Mouse (Mus musculus): Measurements from ENCODE around the gene Prdx6b. TPM values are rescaled to one million over a fixed set of nuclear protein-coding genes. Genes with fewer than 3 reads are reported as not detected.

Gene Prdx6b
- polyA plus RNA-seq, 1 experiment from 2014 or later, result not detected

DNA sequence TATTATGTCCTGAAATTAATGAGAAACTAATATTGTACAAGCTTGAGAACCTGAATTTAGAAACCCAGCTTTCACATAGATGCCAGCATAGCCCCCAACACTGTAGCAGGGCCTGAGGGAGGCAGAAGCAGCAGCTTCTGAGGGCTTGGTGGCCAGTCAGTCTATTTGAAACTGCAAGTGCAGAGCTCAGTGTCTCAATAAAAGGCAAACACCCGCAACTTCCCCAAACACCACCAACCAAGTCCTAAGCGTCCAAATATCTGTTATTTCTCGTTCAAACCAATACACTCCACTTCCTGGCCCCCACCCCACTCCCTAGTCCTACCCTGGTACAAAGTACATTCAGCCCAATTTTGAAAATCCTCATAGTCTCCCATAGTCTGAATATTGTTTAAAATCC lies 6.1 kb downstream of the Prdx6b start:
- no peak overlapping the region for H3K4me3 ChIP-seq
- H3K4me1 ChIP-seq, result no peaks in the 10 kb centered on the region
- no peaks in the 10 kb centered on the region for H3K36me3 ChIP-seq
- H3K27me3 ChIP-seq, result no peaks in the 10 kb centered on the region
- H3K9me3 ChIP-seq, result no peaks in the 10 kb centered on the region
- no peak for ATAC-seq (ENCODE audit: insufficient number of reproducible peaks, insufficient read depth, low FRiP score, low TSS enrichment)
- WGBS, result 67% methylated on average over 3 of the region's 3 CpGs
- no peak overlapping the region for H3K9ac ChIP-seq
- H3K4me2 ChIP-seq (replicated peaks), result no peak overlapping the region
- H3K27ac ChIP-seq, result no peak overlapping the region

DNA sequence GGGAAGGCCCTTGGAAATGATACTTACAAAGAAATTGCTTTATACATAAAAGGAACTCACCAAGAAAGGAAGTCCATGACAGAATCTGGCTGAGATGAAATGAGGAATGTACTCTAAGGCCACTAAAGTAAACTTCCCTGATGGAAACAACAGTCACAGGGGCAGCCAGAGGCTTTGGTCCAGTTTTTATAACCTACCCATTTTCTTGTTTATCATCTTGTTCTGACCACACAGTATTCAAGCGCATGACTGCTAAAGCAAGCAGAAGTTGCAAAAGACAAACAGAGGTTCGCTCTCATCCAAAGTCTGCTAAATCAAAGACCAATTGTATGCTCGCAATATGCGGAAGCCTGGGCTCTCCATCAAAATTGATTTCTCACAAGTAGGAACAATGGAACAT lies 8.5 kb downstream of the Prdx6b start:
- no peaks in the 10 kb centered on the region for H3K4me1 ChIP-seq
- no peaks in the 10 kb centered on the region for H3K36me3 ChIP-seq
- no peak overlapping the region for H3K4me2 ChIP-seq (replicated peaks)
- no peaks in the 10 kb centered on the region for H3K27me3 ChIP-seq
- no peak overlapping the region for H3K27ac ChIP-seq
- ATAC-seq (ENCODE audit: insufficient number of reproducible peaks, insufficient read depth, low FRiP score, low TSS enrichment), result no peak
- no peaks in the 10 kb centered on the region for H3K9me3 ChIP-seq
- H3K9ac ChIP-seq, result no peak overlapping the region
- WGBS, result 82% methylated on average over 4 of the region's 4 CpGs
- no peak overlapping the region for H3K4me3 ChIP-seq

DNA sequence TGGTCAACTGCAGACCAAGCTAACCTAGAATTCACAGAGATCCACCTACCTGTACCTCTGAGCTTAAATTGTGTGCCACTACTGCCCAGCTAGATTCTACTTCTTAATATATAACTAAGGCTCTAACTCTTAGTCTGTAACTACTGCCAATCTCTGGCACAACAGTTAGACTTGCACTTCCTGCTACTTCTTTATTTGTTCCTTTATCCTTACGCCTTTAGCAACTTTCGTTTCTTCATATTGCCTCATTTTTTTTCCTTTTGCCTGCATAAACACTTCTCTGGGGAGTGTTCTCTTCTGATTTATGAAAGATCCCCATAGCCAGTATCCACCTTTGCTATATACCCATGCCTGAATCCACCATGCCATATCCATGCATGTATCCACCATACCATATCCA lies 11.7 kb downstream of the Prdx6b start:
- ATAC-seq (ENCODE audit: insufficient number of reproducible peaks, insufficient read depth, low FRiP score, low TSS enrichment), result no peak
- Histone ChIP-seq H3K27ac (no peak overlapping the region), H3K4me1 (no peaks in the 10 kb centered on the region), H3K27me3 (no peaks in the 10 kb centered on the region), H3K36me3 (no peaks in the 10 kb centered on the region), H3K9ac (no peak overlapping the region), H3K9me3 (no peaks in the 10 kb centered on the region), H3K4me3 (no peak overlapping the region), H3K4me2 (replicated peaks) (no peak overlapping the region)
- WGBS, result 95% methylated on average over 2 of the region's 2 CpGs

DNA sequence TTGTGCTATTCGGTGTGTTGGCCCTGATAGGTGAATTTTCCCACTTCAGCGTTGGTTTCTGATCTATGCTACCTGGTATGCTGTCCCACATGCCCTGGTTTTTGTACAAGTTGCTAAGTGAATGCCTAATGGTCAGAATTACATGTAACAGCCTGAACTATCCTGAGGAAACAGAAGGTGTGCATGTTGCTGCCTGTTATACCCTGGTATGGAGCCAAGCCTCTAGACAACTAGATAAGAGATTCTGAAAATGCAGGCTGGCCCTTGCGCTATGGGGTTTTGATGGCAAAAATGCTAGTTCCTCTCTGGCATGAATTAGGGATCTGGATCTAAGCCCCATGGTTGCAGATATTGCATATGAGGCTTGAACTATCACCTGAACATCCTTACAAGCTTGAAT lies 15.4 kb downstream of the Prdx6b start:
- Histone ChIP-seq H3K27me3 (no peaks in the 10 kb centered on the region), H3K4me3 (no peak overlapping the region), H3K27ac (no peak overlapping the region), H3K9me3 (no peaks in the 10 kb centered on the region), H3K4me1 (no peaks in the 10 kb centered on the region), H3K4me2 (replicated peaks) (no peak overlapping the region), H3K9ac (no peak overlapping the region), H3K36me3 (no peaks in the 10 kb centered on the region)
- 86% methylated on average over 3 of the region's 3 CpGs for WGBS
- ATAC-seq (ENCODE audit: insufficient number of reproducible peaks, insufficient read depth, low FRiP score, low TSS enrichment), result no peak

DNA sequence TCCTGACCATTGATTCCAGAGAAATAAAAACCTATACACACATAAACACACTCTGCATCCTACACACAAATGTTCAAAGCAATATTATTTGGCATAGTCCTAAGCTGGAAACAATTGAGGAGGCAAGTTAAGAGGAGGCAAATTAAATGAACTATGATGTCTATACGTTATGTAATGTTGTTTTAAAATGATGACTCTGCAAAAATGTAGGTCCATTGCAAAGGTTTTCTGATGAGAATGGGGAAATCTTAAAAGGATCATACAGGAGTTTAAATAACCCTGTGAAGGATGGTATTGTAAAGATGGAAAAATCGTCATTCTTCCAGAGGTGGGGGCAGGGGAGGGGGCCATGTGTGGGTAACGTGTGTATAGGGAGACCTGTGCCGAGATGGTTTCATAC lies 17.5 kb downstream of the Prdx6b start:
- ATAC-seq (ENCODE audit: insufficient number of reproducible peaks, insufficient read depth, low FRiP score, low TSS enrichment), result no peak
- Histone ChIP-seq H3K27me3 (no peaks in the 10 kb centered on the region), H3K9ac (no peak overlapping the region), H3K36me3 (no peaks in the 10 kb centered on the region), H3K4me2 (replicated peaks) (no peak overlapping the region), H3K27ac (no peak overlapping the region), H3K4me1 (no peaks in the 10 kb centered on the region), H3K4me3 (no peak overlapping the region), H3K9me3 (no peaks in the 10 kb centered on the region)
- 74% methylated on average over 4 of the region's 4 CpGs for WGBS

DNA sequence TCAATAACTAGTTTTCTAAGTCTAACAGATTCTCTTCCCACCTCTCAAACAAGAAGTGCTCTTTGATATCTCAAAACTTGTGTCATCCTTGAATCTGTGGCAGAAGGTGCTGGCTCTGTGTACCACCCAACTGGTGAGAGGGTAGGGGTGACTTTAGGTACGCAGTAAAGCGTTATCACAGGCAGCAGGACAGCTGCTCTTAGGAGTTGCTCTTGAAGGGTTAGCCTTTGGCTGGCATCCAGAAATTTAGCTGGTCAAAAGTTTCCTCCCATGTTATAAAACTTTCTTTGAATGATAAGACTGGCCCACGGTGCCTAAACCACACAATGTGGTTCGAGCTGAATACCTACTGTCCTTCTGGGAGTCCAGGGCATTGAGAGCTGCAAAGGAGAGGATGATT lies 18.5 kb downstream of the Prdx6b start:
- Histone ChIP-seq H3K36me3 (no peaks in the 10 kb centered on the region), H3K4me2 (replicated peaks) (no peak overlapping the region), H3K9me3 (no peaks in the 10 kb centered on the region), H3K4me3 (no peak overlapping the region), H3K27me3 (no peaks in the 10 kb centered on the region), H3K27ac (no peak overlapping the region), H3K4me1 (no peaks in the 10 kb centered on the region), H3K9ac (no peak overlapping the region)
- WGBS, result 75% methylated on average over 4 of the region's 4 CpGs
- ATAC-seq (ENCODE audit: insufficient number of reproducible peaks, insufficient read depth, low FRiP score, low TSS enrichment), result no peak

DNA sequence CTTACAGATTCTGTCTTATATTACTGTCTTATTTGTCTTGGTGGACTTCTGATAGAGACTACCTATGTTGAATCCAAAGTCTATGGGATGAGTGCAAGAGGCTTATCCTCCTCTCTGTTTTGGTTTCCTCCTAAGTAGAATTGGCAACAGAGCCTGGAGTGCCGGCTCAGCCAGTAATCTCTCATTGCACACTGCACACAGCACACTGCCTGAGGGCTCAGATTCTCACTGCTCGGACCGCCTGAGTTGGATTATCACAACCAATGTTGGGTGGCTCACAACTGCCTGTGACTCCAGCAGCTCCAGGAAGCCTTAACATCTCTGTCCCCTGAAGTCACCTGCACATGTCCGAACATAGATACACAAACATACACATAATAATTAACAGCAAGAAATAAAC lies 19.1 kb downstream of the Prdx6b start:
- no peaks in the 10 kb centered on the region for H3K9me3 ChIP-seq
- H3K27ac ChIP-seq, result no peak overlapping the region
- H3K9ac ChIP-seq, result no peak overlapping the region
- H3K27me3 ChIP-seq, result no peaks in the 10 kb centered on the region
- no peaks in the 10 kb centered on the region for H3K36me3 ChIP-seq
- no peak overlapping the region for H3K4me3 ChIP-seq
- H3K4me2 ChIP-seq (replicated peaks), result no peak overlapping the region
- 61% methylated on average over 4 of the region's 4 CpGs for WGBS
- 0 out of 2 replicates have a peak, but pooled peaks cover 3% of the 10 kb centered on the region for H3K4me1 ChIP-seq
- ATAC-seq (ENCODE audit: insufficient number of reproducible peaks, insufficient read depth, low FRiP score, low TSS enrichment), result no peak

DNA sequence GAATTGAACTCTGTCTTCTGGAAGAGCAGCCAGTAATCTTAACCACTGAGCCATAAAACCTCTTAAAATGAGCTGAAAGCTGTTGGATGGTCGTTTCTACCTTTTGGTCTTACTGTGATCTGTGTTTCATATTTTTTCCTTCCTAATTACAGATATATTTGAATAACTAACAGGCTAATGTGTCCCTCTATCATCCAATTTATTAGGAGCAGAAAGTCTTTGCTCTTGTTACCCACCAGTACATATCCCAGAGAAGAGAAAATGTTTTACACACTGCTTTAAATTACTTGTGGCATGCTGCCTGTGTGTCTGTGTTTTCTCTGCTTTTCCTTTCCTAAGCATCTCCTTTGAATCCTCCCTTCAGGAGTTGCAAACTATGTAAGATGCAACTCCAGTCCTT lies 21.9 kb downstream of the Prdx6b start:
- no peaks in the 10 kb centered on the region for H3K27me3 ChIP-seq
- H3K4me1 ChIP-seq, result peaks cover 9% of the 10 kb centered on the region; the same call in 1 of the 2 replicates
- 58% methylated on average over 1 of the region's 1 CpGs for WGBS
- ATAC-seq (ENCODE audit: insufficient number of reproducible peaks, insufficient read depth, low FRiP score, low TSS enrichment), result no peak
- H3K4me3 ChIP-seq, result no peak overlapping the region
- no peak overlapping the region for H3K27ac ChIP-seq
- H3K4me2 ChIP-seq (replicated peaks), result no peak overlapping the region
- H3K9me3 ChIP-seq, result no peaks in the 10 kb centered on the region
- peaks cover 6% of the 10 kb centered on the region; the same call in 1 of the 2 replicates for H3K36me3 ChIP-seq
- H3K9ac ChIP-seq, result no peak overlapping the region

DNA sequence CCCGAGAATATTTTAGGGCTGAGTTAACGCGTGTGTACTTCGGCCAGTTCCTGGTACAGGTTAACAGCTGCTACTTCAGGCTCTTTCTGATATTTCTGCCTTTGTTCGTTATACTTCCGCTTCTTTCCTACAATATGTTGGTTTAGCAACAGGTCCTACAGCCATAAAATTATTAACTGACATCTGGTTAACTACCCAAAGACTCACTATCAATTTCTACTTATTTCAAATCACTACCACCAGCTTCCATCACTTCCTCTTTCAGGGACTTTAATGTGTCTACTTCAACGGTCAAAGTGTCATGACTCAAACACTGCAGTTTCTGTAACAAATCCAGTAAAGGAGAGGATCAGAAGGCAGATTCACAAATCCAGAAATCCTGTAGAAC lies 22.6 kb downstream of the Prdx6b start:
- Histone ChIP-seq H3K4me1 (peaks cover 9% of the 10 kb centered on the region; the same call in 1 of the 2 replicates), H3K4me3 (peak overlapping the region; percentile 90), H3K27ac (no peak overlapping the region), H3K36me3 (peaks cover 9% of the 10 kb centered on the region), H3K4me2 (replicated peaks) (peak overlapping the region; percentile 63), H3K27me3 (no peaks in the 10 kb centered on the region), H3K9me3 (no peaks in the 10 kb centered on the region), H3K9ac (peak overlapping the region; percentile 92; the same call in 1 of the 2 replicates)
- whole genome bisulfite sequencing, result 54% methylated on average over 7 of the region's 7 CpGs
- no peak for ATAC-seq (ENCODE audit: insufficient number of reproducible peaks, insufficient read depth, low FRiP score, low TSS enrichment)

DNA sequence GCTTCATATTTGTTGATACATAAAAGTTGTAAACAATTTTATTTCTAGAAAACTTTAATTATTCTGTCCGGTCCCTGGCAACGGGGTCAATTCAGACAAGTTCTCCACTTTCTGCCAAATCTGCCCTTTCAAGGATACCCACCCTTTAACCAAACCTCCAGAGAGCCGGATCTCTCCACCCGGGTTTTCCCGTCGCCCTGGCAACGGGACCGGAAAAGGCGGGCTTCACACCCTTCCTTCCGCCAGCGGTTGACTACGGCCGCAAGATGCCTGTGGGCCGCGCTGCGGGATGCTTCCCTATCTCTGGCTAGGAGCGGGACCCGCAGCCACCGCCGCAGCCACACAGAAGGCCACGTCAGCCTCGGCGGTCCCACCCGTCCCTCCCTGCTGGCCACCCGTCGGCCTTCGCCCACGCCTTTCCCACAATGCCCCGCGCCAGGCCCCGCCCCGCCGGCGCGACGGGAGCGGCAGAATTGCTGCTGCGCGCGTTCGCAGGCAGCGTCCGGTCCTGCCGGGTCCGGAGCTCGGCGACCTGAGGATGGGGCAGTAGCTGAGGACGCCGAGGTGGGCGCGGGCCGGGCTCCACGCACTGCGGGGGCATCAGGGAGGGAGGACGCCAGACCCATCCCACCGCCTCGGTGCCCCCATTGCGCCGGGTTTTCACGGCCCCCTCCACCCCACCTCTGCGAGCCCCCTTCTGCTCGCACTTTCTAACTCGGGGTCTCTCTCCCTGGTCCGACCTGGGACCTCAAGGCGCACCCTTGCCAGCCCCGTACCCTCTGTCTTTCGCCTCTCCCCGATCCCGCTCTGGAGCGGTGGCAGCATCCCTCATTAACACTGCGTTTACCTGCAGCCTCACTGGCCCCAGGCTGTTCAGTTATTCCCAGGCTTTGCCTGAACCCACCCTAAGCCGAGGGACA lies 23.2 kb downstream of the Prdx6b start, which contains the start of gene Dnajc10:
Dnajc10 (plus strand) TSS at position 225 of the 920 bp plus-strand sequence.
- Histone ChIP-seq H3K4me1 (peaks cover 9% of the 10 kb centered on the region; the same call in 1 of the 2 replicates), H3K4me2 (replicated peaks) (peak within 1 kb of the TSS; percentile 63), H3K27ac (peak within 1 kb of the TSS; percentile 98), H3K9me3 (no peaks in the 10 kb centered on the region), H3K4me3 (peak within 1 kb of the TSS; percentile 90), H3K36me3 (peaks cover 9% of the 10 kb centered on the region), H3K27me3 (no peaks in the 10 kb centered on the region), H3K9ac (peak within 1 kb of the TSS; percentile 92)
- under 1% methylated on average over 67 of the region's 72 CpGs for WGBS
- peak; percentile 92 for ATAC-seq (ENCODE audit: insufficient number of reproducible peaks, insufficient read depth, low FRiP score, low TSS enrichment)

DNA sequence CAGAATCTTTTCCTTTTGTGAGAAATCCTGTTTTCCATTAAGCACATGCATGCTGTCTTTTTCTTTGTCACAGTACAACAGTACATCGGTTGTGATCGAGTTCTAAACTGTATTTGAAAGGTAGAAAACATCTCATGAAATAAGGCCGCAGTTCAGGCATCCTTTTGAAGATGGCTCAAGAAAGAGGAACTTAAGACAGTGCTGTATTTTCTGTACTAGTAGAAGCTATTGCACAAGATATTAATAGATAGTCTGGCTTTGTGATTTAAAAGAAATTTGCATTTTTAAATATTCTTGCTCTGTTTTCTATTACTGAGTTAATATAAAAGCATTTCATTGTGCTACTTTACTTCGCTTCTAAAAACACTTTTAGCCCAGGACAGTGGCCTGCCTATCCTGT lies 30.6 kb downstream of the Prdx6b start:
- H3K36me3 ChIP-seq, result peaks cover 47% of the 10 kb centered on the region
- ATAC-seq (ENCODE audit: insufficient number of reproducible peaks, insufficient read depth, low FRiP score, low TSS enrichment), result no peak
- 91% methylated on average over 4 of the region's 4 CpGs for WGBS

DNA sequence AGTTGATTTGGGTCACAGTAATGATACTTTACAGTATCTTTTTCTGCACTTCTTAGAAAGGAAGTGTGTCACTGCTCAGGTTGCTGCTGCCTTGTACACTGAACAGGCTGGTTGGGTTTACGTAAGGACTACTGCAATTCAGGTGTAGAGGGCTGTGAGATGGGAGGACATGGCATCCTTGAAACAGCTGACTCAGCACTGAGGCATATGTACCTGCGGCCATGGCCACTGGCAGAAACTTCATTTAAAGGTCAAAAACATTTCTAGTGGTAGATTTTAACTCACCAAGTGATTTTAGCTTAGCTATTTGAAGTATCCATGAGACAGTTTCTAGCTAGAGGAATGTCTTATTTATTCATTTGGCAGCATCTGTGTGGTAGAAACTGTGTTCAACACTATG lies 33.5 kb downstream of the Prdx6b start:
- 91% methylated on average over 2 of the region's 2 CpGs for WGBS
- peaks cover 52% of the 10 kb centered on the region for H3K36me3 ChIP-seq
- H3K4me2 ChIP-seq (replicated peaks), result no peak overlapping the region
- H3K4me1 ChIP-seq, result no peaks in the 10 kb centered on the region
- no peak overlapping the region for H3K27ac ChIP-seq
- no peak overlapping the region for H3K4me3 ChIP-seq
- no peak for ATAC-seq (ENCODE audit: insufficient number of reproducible peaks, insufficient read depth, low FRiP score, low TSS enrichment)
- no peaks in the 10 kb centered on the region for H3K9me3 ChIP-seq
- H3K9ac ChIP-seq, result no peak overlapping the region
- H3K27me3 ChIP-seq, result no peaks in the 10 kb centered on the region

More for the DNA sequence above, 30.6 kb downstream of the Prdx6b start:
- Histone ChIP-seq H3K9me3 (no peaks in the 10 kb centered on the region), H3K4me2 (replicated peaks) (no peak overlapping the region), H3K4me1 (no peaks in the 10 kb centered on the region), H3K27ac (no peak overlapping the region), H3K4me3 (no peak overlapping the region), H3K9ac (no peak overlapping the region), H3K27me3 (no peaks in the 10 kb centered on the region)
